Mouse (Mus musculus): ENCODE results near the gene Rc3h1. TPM values are rescaled to one million over a fixed set of nuclear protein-coding genes. Genes with fewer than 3 reads are reported as not detected.
A peak's percentile ranks its signal among the peaks of the same experiment; 100 is the strongest.

The Rc3h1 gene
- polyA plus RNA-seq, 1 experiment, result 36.6 TPM

DNA sequence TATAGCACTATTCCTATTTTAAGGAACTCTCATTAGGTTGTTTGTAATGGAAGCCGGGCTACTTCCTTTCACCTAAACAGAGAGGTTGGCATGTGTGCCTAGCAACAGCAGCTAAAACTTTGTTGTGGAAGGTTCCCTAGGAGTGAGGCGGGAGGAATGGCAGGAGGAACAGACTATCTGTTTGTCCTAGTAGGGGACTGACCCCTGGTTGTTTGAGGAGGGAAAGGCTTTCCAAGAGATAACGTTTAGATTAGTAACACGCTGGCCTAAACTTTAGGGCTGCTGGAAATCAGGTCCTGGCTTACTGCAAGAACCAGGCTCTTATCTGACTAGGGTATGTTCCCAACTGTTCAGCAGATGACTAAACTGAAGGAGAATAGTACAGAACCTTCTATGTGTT is 2.2 kb upstream of the Rc3h1 start:
- H3K4me3 ChIP-seq (ENCODE audit: control insufficient read depth, insufficient read depth, low read length), result no peak overlapping the region
- DNase-seq, result no peak
- no peaks in the 10 kb centered on the region for H3K36me3 ChIP-seq (ENCODE audit: control insufficient read depth, insufficient read depth, low read length)
- TF ChIP-seq CTCF (IDR thresholded peaks at IDR 0.05; ENCODE audit: borderline replicate concordance, control insufficient read depth, extremely low read depth, insufficient read depth, low read length, poor library complexity) (no peak), POLR2A (IDR thresholded peaks at IDR 0.05; ENCODE audit: control insufficient read depth, extremely low read depth, insufficient read depth, low read length, poor library complexity) (no peak)
- 98% methylated on average over 4 of the region's 4 CpGs for WGBS
- no peaks in the 10 kb centered on the region for H3K27me3 ChIP-seq (ENCODE audit: control insufficient read depth, insufficient read depth, low read length)
- no peaks in the 10 kb centered on the region for H3K4me1 ChIP-seq (replicated peaks; ENCODE audit: control insufficient read depth, insufficient read depth, low read length)
- no peak overlapping the region for H3K27ac ChIP-seq (ENCODE audit: control insufficient read depth, insufficient read depth, low read length)

DNA sequence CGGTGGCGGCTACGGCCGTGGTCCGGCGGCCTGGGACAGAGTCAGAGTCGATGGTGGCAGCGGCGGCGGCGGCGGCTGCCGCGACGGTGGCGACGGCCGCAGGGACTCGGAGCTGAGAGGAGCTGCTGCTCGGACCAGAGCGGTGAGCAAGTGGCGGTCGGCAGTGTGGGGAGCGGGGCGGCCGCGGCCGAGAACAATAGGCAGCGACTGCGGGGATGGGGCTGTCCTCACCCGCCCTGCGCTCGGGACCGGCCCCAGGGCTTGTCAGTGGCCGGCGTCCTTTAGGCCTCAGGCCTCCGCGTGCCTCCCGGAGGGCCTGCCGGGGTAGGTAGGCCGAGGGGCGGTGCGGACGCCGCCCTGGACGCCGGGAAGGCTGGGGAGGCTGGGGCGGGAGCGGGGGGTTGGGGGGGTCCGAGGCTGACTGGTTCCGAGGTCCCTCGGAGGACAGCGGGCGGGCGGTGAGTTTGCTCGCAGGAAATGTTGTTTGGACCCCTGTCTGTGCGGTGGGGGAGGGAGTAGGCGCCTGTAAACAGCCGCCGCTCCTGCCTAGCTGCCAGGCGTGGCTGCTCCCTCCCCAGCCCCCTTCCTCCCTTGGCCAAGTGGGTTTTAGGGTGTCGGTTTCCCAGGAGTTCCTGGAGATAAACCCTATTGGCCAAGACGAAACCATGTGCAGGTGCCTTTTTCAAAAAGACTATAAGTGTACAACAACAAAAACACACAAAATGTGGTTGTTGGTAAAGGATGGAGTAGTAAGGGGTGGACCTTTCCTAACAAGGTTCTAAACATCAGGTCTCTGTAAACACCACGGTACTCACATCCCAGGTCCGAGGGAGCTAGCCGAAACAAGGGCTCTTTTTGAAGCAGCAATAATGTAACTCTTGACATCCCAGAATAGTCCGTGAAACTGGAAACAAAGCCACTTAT is 602 bp downstream of the Rc3h1 start:
- Histone ChIP-seq H3K4me3 (ENCODE audit: control insufficient read depth, insufficient read depth, low read length) (peak overlapping the region; percentile 67), H3K4me1 (replicated peaks; ENCODE audit: control insufficient read depth, insufficient read depth, low read length) (no peaks in the 10 kb centered on the region), H3K36me3 (ENCODE audit: control insufficient read depth, insufficient read depth, low read length) (no peaks in the 10 kb centered on the region), H3K27ac (ENCODE audit: control insufficient read depth, insufficient read depth, low read length) (peak overlapping the region; percentile 34; the same call in 1 of the 2 replicates), H3K27me3 (ENCODE audit: control insufficient read depth, insufficient read depth, low read length) (no peaks in the 10 kb centered on the region)
- WGBS, result 1% methylated on average over 66 of the region's 67 CpGs
- TF ChIP-seq CTCF (IDR thresholded peaks at IDR 0.05; ENCODE audit: borderline replicate concordance, control insufficient read depth, extremely low read depth, insufficient read depth, low read length, poor library complexity), result no peak
- no peak for TF ChIP-seq POLR2A (IDR thresholded peaks at IDR 0.05; ENCODE audit: control insufficient read depth, extremely low read depth, insufficient read depth, low read length, poor library complexity)
- peak; percentile 62 for DNase-seq

DNA sequence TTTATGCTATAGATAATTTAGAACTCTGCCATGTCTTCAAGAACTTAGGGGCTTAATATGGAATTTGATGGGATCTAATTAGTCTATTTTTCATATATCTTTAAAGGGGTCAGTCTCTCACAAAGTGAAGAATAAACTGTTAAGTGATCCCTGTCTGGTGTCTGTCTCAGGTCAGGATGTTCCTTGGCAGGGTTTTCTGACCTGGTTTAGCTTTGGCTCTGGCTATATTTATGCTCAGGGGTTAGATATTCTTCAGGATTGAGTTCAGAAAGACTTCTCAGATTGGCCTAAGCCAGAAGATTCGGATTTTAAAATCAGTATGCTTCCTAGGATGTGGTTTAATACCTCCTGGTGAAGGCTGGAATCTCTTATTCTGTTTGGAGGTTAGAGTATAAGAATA is 4.0 kb downstream of the Rc3h1 start:
- no peaks in the 10 kb centered on the region for H3K27me3 ChIP-seq (ENCODE audit: control insufficient read depth, insufficient read depth, low read length)
- DNase-seq, result no peak
- H3K4me1 ChIP-seq (replicated peaks; ENCODE audit: control insufficient read depth, insufficient read depth, low read length), result peaks cover 2% of the 10 kb centered on the region; the same call in 1 of the 2 replicates
- TF ChIP-seq CTCF (IDR thresholded peaks at IDR 0.05; ENCODE audit: borderline replicate concordance, control insufficient read depth, extremely low read depth, insufficient read depth, low read length, poor library complexity) (no peak), POLR2A (IDR thresholded peaks at IDR 0.05; ENCODE audit: control insufficient read depth, extremely low read depth, insufficient read depth, low read length, poor library complexity) (no peak)
- no peak overlapping the region for H3K27ac ChIP-seq (ENCODE audit: control insufficient read depth, insufficient read depth, low read length)
- 97% methylated on average over 1 of the region's 1 CpGs for WGBS
- H3K4me3 ChIP-seq (ENCODE audit: control insufficient read depth, insufficient read depth, low read length), result no peak overlapping the region
- no peaks in the 10 kb centered on the region for H3K36me3 ChIP-seq (ENCODE audit: control insufficient read depth, insufficient read depth, low read length)

DNA sequence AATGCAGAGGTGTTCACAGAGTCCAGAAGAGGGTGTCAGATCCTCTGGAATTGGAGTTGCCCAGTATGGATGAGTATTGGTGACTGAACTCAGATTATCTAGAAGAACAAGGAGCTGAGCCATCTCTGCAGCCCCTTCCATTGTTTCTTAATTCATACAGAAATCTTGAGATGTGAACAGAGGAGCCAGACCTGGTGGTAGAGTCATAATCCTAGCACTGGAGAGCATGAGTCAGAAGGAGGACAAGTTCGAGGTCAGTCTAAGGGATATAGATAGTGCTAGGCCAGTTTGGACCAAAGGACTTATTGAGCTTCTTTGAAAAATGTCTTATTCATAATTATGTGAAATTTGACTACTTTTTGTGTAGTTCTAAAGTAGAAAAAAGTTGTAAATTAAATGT is 4.6 kb downstream of the Rc3h1 start:
- peaks cover 2% of the 10 kb centered on the region; the same call in 1 of the 2 replicates for H3K4me1 ChIP-seq (replicated peaks; ENCODE audit: control insufficient read depth, insufficient read depth, low read length)
- H3K4me3 ChIP-seq (ENCODE audit: control insufficient read depth, insufficient read depth, low read length), result no peak overlapping the region
- no peak overlapping the region for H3K27ac ChIP-seq (ENCODE audit: control insufficient read depth, insufficient read depth, low read length)
- WGBS, result 97% methylated on average over 1 of the region's 1 CpGs
- H3K27me3 ChIP-seq (ENCODE audit: control insufficient read depth, insufficient read depth, low read length), result no peaks in the 10 kb centered on the region
- TF ChIP-seq CTCF (IDR thresholded peaks at IDR 0.05; ENCODE audit: borderline replicate concordance, control insufficient read depth, extremely low read depth, insufficient read depth, low read length, poor library complexity), result no peak
- TF ChIP-seq POLR2A (IDR thresholded peaks at IDR 0.05; ENCODE audit: control insufficient read depth, extremely low read depth, insufficient read depth, low read length, poor library complexity), result no peak
- no peak for DNase-seq
- no peaks in the 10 kb centered on the region for H3K36me3 ChIP-seq (ENCODE audit: control insufficient read depth, insufficient read depth, low read length)

DNA sequence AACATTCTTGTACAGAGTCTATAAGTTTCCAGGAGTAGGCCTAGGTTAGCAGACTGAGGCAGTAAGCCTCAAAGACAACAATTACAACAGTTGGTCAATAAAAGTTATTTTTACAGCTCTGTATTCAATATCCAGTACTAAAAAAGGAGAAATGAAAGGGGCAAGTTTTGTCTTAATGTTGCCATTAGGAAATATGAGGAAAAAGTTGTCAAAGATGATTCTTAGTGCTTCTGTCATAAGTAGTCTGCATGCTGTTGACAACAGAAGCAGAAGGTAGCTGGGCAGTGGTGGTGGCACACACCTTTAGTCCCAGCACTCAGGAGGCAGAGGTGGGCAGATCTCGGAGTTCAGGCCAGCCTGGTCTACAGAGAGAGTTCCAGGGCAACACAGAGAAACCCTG is 13.2 kb downstream of the Rc3h1 start:
- Histone ChIP-seq H3K27ac (ENCODE audit: control insufficient read depth, insufficient read depth, low read length) (no peak overlapping the region), H3K27me3 (ENCODE audit: control insufficient read depth, insufficient read depth, low read length) (no peaks in the 10 kb centered on the region), H3K36me3 (ENCODE audit: control insufficient read depth, insufficient read depth, low read length) (no peaks in the 10 kb centered on the region), H3K4me1 (replicated peaks; ENCODE audit: control insufficient read depth, insufficient read depth, low read length) (no peaks in the 10 kb centered on the region; the same call in 1 of the 2 replicates), H3K4me3 (ENCODE audit: control insufficient read depth, insufficient read depth, low read length) (no peak overlapping the region)
- 100% methylated on average over 1 of the region's 1 CpGs for WGBS
- no peak for TF ChIP-seq CTCF (IDR thresholded peaks at IDR 0.05; ENCODE audit: borderline replicate concordance, control insufficient read depth, extremely low read depth, insufficient read depth, low read length, poor library complexity)
- no peak for TF ChIP-seq POLR2A (IDR thresholded peaks at IDR 0.05; ENCODE audit: control insufficient read depth, extremely low read depth, insufficient read depth, low read length, poor library complexity)
- no peak for DNase-seq

DNA sequence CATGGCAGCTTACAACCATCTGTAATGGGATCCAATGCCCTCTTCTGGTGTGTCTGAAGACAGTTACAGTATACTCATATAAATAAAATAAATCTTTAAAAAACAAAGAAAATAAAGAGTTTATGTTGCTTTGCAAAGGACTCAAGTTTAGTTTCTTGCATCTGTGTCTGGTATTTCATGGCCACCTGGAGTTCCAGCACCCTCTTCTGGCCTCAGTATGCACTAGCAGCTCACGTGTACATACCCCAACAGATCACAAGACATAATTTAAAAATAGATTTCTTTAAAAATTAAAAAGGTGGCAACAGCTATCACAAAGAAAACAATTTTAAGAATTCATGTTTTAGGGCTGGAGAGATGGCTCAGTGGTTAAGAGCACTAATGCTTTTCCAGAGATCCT is 15.7 kb downstream of the Rc3h1 start:
- Histone ChIP-seq H3K4me1 (replicated peaks; ENCODE audit: control insufficient read depth, insufficient read depth, low read length) (no peaks in the 10 kb centered on the region; the same call in 1 of the 2 replicates), H3K4me3 (ENCODE audit: control insufficient read depth, insufficient read depth, low read length) (no peak overlapping the region), H3K27ac (ENCODE audit: control insufficient read depth, insufficient read depth, low read length) (no peak overlapping the region), H3K36me3 (ENCODE audit: control insufficient read depth, insufficient read depth, low read length) (no peaks in the 10 kb centered on the region), H3K27me3 (ENCODE audit: control insufficient read depth, insufficient read depth, low read length) (no peaks in the 10 kb centered on the region)
- TF ChIP-seq CTCF (IDR thresholded peaks at IDR 0.05; ENCODE audit: borderline replicate concordance, control insufficient read depth, extremely low read depth, insufficient read depth, low read length, poor library complexity), result no peak
- no peak for TF ChIP-seq POLR2A (IDR thresholded peaks at IDR 0.05; ENCODE audit: control insufficient read depth, extremely low read depth, insufficient read depth, low read length, poor library complexity)
- 91% methylated on average over 1 of the region's 1 CpGs for WGBS
- no peak for DNase-seq

Data from thymus, adult 2 months (tissue).